ENCODE assay signal across 11 mouse cellular contexts in the genomic region with DNA sequence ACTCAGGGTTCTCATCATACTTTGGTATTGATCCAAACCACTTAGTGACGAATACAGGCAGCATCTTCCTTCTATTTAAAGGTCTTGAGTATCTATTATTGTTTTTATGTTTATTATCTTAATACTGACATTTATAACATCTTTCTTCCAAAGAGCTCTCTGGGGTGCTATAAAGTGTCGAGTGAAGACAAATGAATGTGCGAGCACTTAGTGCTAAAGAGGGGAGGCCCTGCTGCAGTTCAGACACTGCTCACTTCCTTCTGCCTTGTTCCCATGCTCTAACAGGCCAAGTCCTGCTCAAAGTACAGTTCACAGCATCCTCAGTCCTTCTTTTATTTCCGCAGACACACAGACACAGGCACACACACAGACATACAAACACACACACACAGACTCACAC.
"Had no signal": no experiment of that assay in that cellular context is flagged by ENCODE, and none has a peak within 500 bp of the region (broad histone marks: within the 10 kb centered on the region; RNA-seq: fewer than 3 reads in every experiment).

No protein-coding gene starts in this region.

- H3K27ac ChIP-seq: intestine, embryonic 15.5 days; layer of hippocampus, adult 2 months; limb, embryonic 13.5 days; liver, embryonic 14.5 days; midbrain, embryonic 13.5 days had no signal

- DNase-seq: kidney, adult 9 months; lung, adult 18-20 months; right cerebral cortex, postnatal 4 days; spleen, adult 18-20 months; thymus, adult 18-20 months; thymus, postnatal 14 days had no signal

- H3K9me3 ChIP-seq: intestine, embryonic 15.5 days; limb, embryonic 13.5 days; midbrain, embryonic 13.5 days had no signal

- H3K4me2 ChIP-seq: intestine, embryonic 15.5 days; limb, embryonic 13.5 days; midbrain, embryonic 13.5 days had no signal

- H3K4me3 ChIP-seq: intestine, embryonic 15.5 days; layer of hippocampus, adult 2 months; limb, embryonic 13.5 days; midbrain, embryonic 13.5 days had no signal

- H3K27me3 ChIP-seq: intestine, embryonic 15.5 days; limb, embryonic 13.5 days; midbrain, embryonic 13.5 days had no signal

- ATAC-seq: intestine, embryonic 15.5 days; midbrain, embryonic 13.5 days had no signal

- H3K36me3 ChIP-seq: intestine, embryonic 15.5 days; limb, embryonic 13.5 days; midbrain, embryonic 13.5 days had no signal

- H3K9ac ChIP-seq: intestine, embryonic 15.5 days; limb, embryonic 13.5 days; liver, embryonic 14.5 days; midbrain, embryonic 13.5 days had no signal

- H3K4me1 ChIP-seq: intestine, embryonic 15.5 days; limb, embryonic 13.5 days had no signal
